ENCODE assay signal across 9 mouse cellular contexts in genomic region chr9:44337436-44338169, GRCm38 (mm10). TPM values are rescaled to one million over a fixed set of nuclear protein-coding genes. Genes with fewer than 3 reads are reported as not detected.
DNase-seq lines count a peak whose midpoint lies in the region; ATAC-seq lines count a peak whose summit lies in the region.
"Had no signal": no experiment of that assay in that cellular context is flagged by ENCODE, and none has a peak within 500 bp of the region (broad histone marks: within the 10 kb centered on the region; RNA-seq: fewer than 3 reads in every experiment).

No protein-coding gene starts in this region.

- H3K9me3 ChIP-seq in hindbrain, embryonic 11.5 days (ENCODE audit: control insufficient read depth, low read length) = no peaks in the 10 kb centered on the region
- no peaks in the 10 kb centered on the region for H3K9me3 ChIP-seq in midbrain, embryonic 13.5 days

- DNase-seq in kidney, postnatal 4 days = peak; percentile 27 to 29
- no peak for DNase-seq in kidney, postnatal 36 days
- peak; percentile 57 for DNase-seq in R1 (ENCODE audit: low read depth, low spot score)
- no peak for DNase-seq in hindbrain, embryonic 11.5 days (ENCODE audit: low spot score)
- no peak for DNase-seq in left cerebral cortex, adult 11 months (ENCODE audit: low spot score)
- no peak for DNase-seq in layer of hippocampus, postnatal 10 days (ENCODE audit: low spot score in 2 of 2)
- DNase-seq in layer of hippocampus, postnatal 14 days (ENCODE audit: low spot score in 2 of 2) = no peak
- DNase-seq: adrenal gland, postnatal 10 days had no signal

- 65% methylated on average over 9 of the region's 9 CpGs for WGBS in hindbrain, embryonic 11.5 days
- WGBS in midbrain, embryonic 13.5 days = 70% methylated on average over 9 of the region's 9 CpGs

- no peak overlapping the region for H3K27ac ChIP-seq in hindbrain, embryonic 11.5 days (ENCODE audit: low read depth, low read length)
- H3K27ac ChIP-seq in midbrain, embryonic 13.5 days = no peak overlapping the region

- H3K4me2 ChIP-seq in hindbrain, embryonic 11.5 days (replicated peaks; ENCODE audit: low read depth, low read length) = peak overlapping the region; percentile 11; the same call in 1 of the 2 replicates
- peak overlapping the region; percentile 86 for H3K4me2 ChIP-seq in midbrain, embryonic 13.5 days (replicated peaks)

- H3K4me1 ChIP-seq in hindbrain, embryonic 11.5 days (replicated peaks; ENCODE audit: control insufficient read depth, insufficient read depth, low read length) = peaks cover 4% of the 10 kb centered on the region; the same call in 1 of the 2 replicates
- peaks cover 31% of the 10 kb centered on the region for H3K4me1 ChIP-seq in midbrain, embryonic 13.5 days (replicated peaks)

- peak overlapping the region; percentile 4; the same call in 1 of the 2 replicates for H3K4me3 ChIP-seq in hindbrain, embryonic 11.5 days (ENCODE audit: low read depth, low read length)
- H3K4me3 ChIP-seq in midbrain, embryonic 13.5 days (replicated peaks) = peak overlapping the region; percentile 94; the same call in 1 of the 2 replicates

- H3K9ac ChIP-seq in hindbrain, embryonic 11.5 days (ENCODE audit: low read depth, low read length) = no peak overlapping the region
- H3K9ac ChIP-seq in midbrain, embryonic 13.5 days (replicated peaks) = peak overlapping the region; percentile 98

- H3K27me3 ChIP-seq in hindbrain, embryonic 11.5 days (ENCODE audit: control insufficient read depth, insufficient read depth, low read length) = no peaks in the 10 kb centered on the region
- H3K27me3 ChIP-seq in midbrain, embryonic 13.5 days = no peaks in the 10 kb centered on the region

- ATAC-seq in hindbrain, embryonic 11.5 days (ENCODE audit: low FRiP score) = no peak
- ATAC-seq in midbrain, embryonic 13.5 days = no peak

- peaks cover 8% of the 10 kb centered on the region for H3K36me3 ChIP-seq in hindbrain, embryonic 11.5 days (ENCODE audit: control insufficient read depth, insufficient read depth, low read length)
- H3K36me3 ChIP-seq in midbrain, embryonic 13.5 days = peaks cover 38% of the 10 kb centered on the region

RNA-seq across cellular contexts. Expression of gene H2afx, which starts 3.1 kb away (rescaled TPM):
- polyA plus RNA-seq in hindbrain, embryonic 11.5 days (2014; fragmentation: Nextera tagmentation; extraction: Ambion mirVana) = 340 and 346 TPM in 2 replicates
- polyA plus RNA-seq in midbrain, embryonic 13.5 days (2015; fragmentation: Nextera tagmentation; extraction: Ambion mirVana) = 193 and 209 TPM in 2 replicates
- total RNA-seq in layer of hippocampus, postnatal 10 days (2021) = 10 to 100 TPM; 69.9 to 74.3 TPM
- total RNA-seq in layer of hippocampus, postnatal 14 days (2021) = 10 to 100 TPM; 50.5 to 59.1 TPM

RNA-seq across cellular contexts. Expression of gene Hmbs, which starts 6.4 kb away (rescaled TPM):
- 134 and 151 TPM in 2 replicates for polyA plus RNA-seq in hindbrain, embryonic 11.5 days (2014; fragmentation: Nextera tagmentation; extraction: Ambion mirVana)
- polyA plus RNA-seq in midbrain, embryonic 13.5 days (2015; fragmentation: Nextera tagmentation; extraction: Ambion mirVana) = 72.3 and 72.9 TPM in 2 replicates
- total RNA-seq in layer of hippocampus, postnatal 10 days (2021) = 10 to 100 TPM; 18.9 to 32.5 TPM
- total RNA-seq in layer of hippocampus, postnatal 14 days (2021) = 10 to 100 TPM; 22.6 to 22.8 TPM

RNA-seq across cellular contexts. Expression of gene Dpagt1, which starts 11.8 kb away (rescaled TPM):
- polyA plus RNA-seq in hindbrain, embryonic 11.5 days (2014; fragmentation: Nextera tagmentation; extraction: Ambion mirVana) = 47.7 and 51.6 TPM in 2 replicates
- 40.8 TPM in 2 replicates for polyA plus RNA-seq in midbrain, embryonic 13.5 days (2015; fragmentation: Nextera tagmentation; extraction: Ambion mirVana)
- 10 to 100 TPM; 16.5 to 18.5 TPM for total RNA-seq in layer of hippocampus, postnatal 10 days (2021)
- 10 to 100 TPM; 16.2 to 16.3 TPM for total RNA-seq in layer of hippocampus, postnatal 14 days (2021)

RNA-seq across cellular contexts. Expression of gene C2cd2l, which starts 17.5 kb away (rescaled TPM):
- 10.1 and 11.4 TPM in 2 replicates for polyA plus RNA-seq in hindbrain, embryonic 11.5 days (2014; fragmentation: Nextera tagmentation; extraction: Ambion mirVana)
- 23.0 and 27.3 TPM in 2 replicates for polyA plus RNA-seq in midbrain, embryonic 13.5 days (2015; fragmentation: Nextera tagmentation; extraction: Ambion mirVana)
- total RNA-seq in layer of hippocampus, postnatal 10 days (2021) = 100 to 1,000 TPM; 108 to 115 TPM
- total RNA-seq in layer of hippocampus, postnatal 14 days (2021) = 100 to 1,000 TPM; 128 to 144 TPM

RNA-seq across cellular contexts. Expression of gene Vps11, which starts 23.9 kb away (rescaled TPM):
- 23.4 and 31.5 TPM in 2 replicates for polyA plus RNA-seq in hindbrain, embryonic 11.5 days (2014; fragmentation: Nextera tagmentation; extraction: Ambion mirVana)
- polyA plus RNA-seq in midbrain, embryonic 13.5 days (2015; fragmentation: Nextera tagmentation; extraction: Ambion mirVana) = 41.2 and 41.6 TPM in 2 replicates
- total RNA-seq in layer of hippocampus, postnatal 10 days (2021) = 10 to 100 TPM; 39.6 to 44.2 TPM
- 10 to 100 TPM; 41.8 to 46.1 TPM for total RNA-seq in layer of hippocampus, postnatal 14 days (2021)

Comparison
In these comparisons a context has a peak if more than half of its experiments do, and no peak if none do; other contexts are left out.
1. DNase-seq: peak in kidney, postnatal 4 days (2 of 2) and R1 (single experiment); none in kidney, postnatal 36 days (0 of 2), hindbrain, embryonic 11.5 days (single experiment), left cerebral cortex, adult 11 months (single experiment), layer of hippocampus, postnatal 10 days (0 of 2) and layer of hippocampus, postnatal 14 days (0 of 2).